Mouse (Mus musculus): ENCODE results near the gene Cit.

GRCm38 (mm10) chr5:115852431-115852830, 7.4 kb downstream of the Cit start:
- TF ChIP-seq CTCF (IDR thresholded peaks at IDR 0.05; ENCODE audit: borderline replicate concordance, control insufficient read depth, extremely low read depth, insufficient read depth, low read length, poor library complexity) (no peak), POLR2A (IDR thresholded peaks at IDR 0.05; ENCODE audit: control insufficient read depth, extremely low read depth, insufficient read depth, low read length, poor library complexity) (no peak)
